Mouse (Mus musculus): ENCODE results near the gene Lrrc14b. TPM values are rescaled to one million over a fixed set of nuclear protein-coding genes. Genes with fewer than 3 reads are reported as not detected.

The Lrrc14b gene
- polyA plus RNA-seq, 1 experiment = 0.38 TPM

GRCm38 (mm10) chr13:74363176-74363858 is 488 bp downstream of the Lrrc14b start:
- Histone ChIP-seq H3K4me3 (ENCODE audit: low read depth, low read length) (no peak overlapping the region), H3K27ac (ENCODE audit: insufficient read depth, low read depth, low read length) (no peak overlapping the region), H3K4me1 (ENCODE audit: control insufficient read depth, insufficient read depth, insufficient read length, low read length) (peaks cover 5% of the 10 kb centered on the region; the same call in 1 of the 2 replicates), H3K36me3 (ENCODE audit: control insufficient read depth, insufficient read depth, low read length) (peaks cover 11% of the 10 kb centered on the region), H3K27me3 (ENCODE audit: control insufficient read depth, insufficient read depth, low read length) (no peaks in the 10 kb centered on the region)
- WGBS = 68% methylated on average over 13 of the region's 13 CpGs
- no peak for TF ChIP-seq CTCF (IDR thresholded peaks at IDR 0.05; ENCODE audit: extremely low read depth, insufficient read length, insufficient replicate concordance, low read depth, low read length)
- TF ChIP-seq POLR2A (IDR thresholded peaks at IDR 0.05; ENCODE audit: low read depth, low read length) = no peak

GRCm38 (mm10) chr13:74362218-74362617 is 1.6 kb downstream of the Lrrc14b start:
- Histone ChIP-seq H3K27me3 (ENCODE audit: control insufficient read depth, insufficient read depth, low read length) (no peaks in the 10 kb centered on the region), H3K4me3 (ENCODE audit: low read depth, low read length) (no peak overlapping the region), H3K4me1 (ENCODE audit: control insufficient read depth, insufficient read depth, insufficient read length, low read length) (peaks cover 5% of the 10 kb centered on the region; the same call in 1 of the 2 replicates), H3K36me3 (ENCODE audit: control insufficient read depth, insufficient read depth, low read length) (peaks cover 13% of the 10 kb centered on the region), H3K27ac (ENCODE audit: insufficient read depth, low read depth, low read length) (no peak overlapping the region)
- 57% methylated on average over 2 of the region's 2 CpGs for WGBS
- TF ChIP-seq CTCF (IDR thresholded peaks at IDR 0.05; ENCODE audit: extremely low read depth, insufficient read length, insufficient replicate concordance, low read depth, low read length) (no peak), POLR2A (IDR thresholded peaks at IDR 0.05; ENCODE audit: low read depth, low read length) (no peak)

GRCm38 (mm10) chr13:74356491-74356890 is 7.3 kb downstream of the Lrrc14b start:
- H3K27me3 ChIP-seq (ENCODE audit: control insufficient read depth, insufficient read depth, low read length) = no peaks in the 10 kb centered on the region

GRCm38 (mm10) chr13:74350435-74350906 is 13.3 kb downstream of the Lrrc14b start:
- WGBS = under 1% methylated on average over 15 of the region's 15 CpGs
- Histone ChIP-seq H3K27ac (ENCODE audit: insufficient read depth, low read depth, low read length) (peak overlapping the region; percentile 42; the same call in 1 of the 2 replicates), H3K4me3 (ENCODE audit: low read depth, low read length) (peak overlapping the region; percentile 89), H3K27me3 (ENCODE audit: control insufficient read depth, insufficient read depth, low read length) (no peaks in the 10 kb centered on the region), H3K4me1 (ENCODE audit: control insufficient read depth, insufficient read depth, insufficient read length, low read length) (no peaks in the 10 kb centered on the region), H3K36me3 (ENCODE audit: control insufficient read depth, insufficient read depth, low read length) (peaks cover 11% of the 10 kb centered on the region)
- no peak for TF ChIP-seq CTCF (IDR thresholded peaks at IDR 0.05; ENCODE audit: extremely low read depth, insufficient read length, insufficient replicate concordance, low read depth, low read length)

More at GRCm38 (mm10) chr13:74356491-74356890, 7.3 kb downstream of the Lrrc14b start:
- Histone ChIP-seq H3K4me1 (ENCODE audit: control insufficient read depth, insufficient read depth, insufficient read length, low read length) (no peaks in the 10 kb centered on the region), H3K4me3 (ENCODE audit: low read depth, low read length) (no peak overlapping the region), H3K36me3 (ENCODE audit: control insufficient read depth, insufficient read depth, low read length) (peaks cover 35% of the 10 kb centered on the region), H3K27ac (ENCODE audit: insufficient read depth, low read depth, low read length) (no peak overlapping the region)
- no peak for TF ChIP-seq POLR2A (IDR thresholded peaks at IDR 0.05; ENCODE audit: low read depth, low read length)
- TF ChIP-seq CTCF (IDR thresholded peaks at IDR 0.05; ENCODE audit: extremely low read depth, insufficient read length, insufficient replicate concordance, low read depth, low read length) = no peak
- WGBS = 97% methylated on average over 13 of the region's 13 CpGs

GRCm38 (mm10) chr13:74349566-74350434 is 14.0 kb downstream of the Lrrc14b start, which contains the start of the genes Sdha and Ccdc127:
Gene Sdha (minus strand): TSS chr13:74350280.
Gene Ccdc127 (plus strand): TSS chr13:74350309.
- H3K27ac ChIP-seq (ENCODE audit: insufficient read depth, low read depth, low read length) = peak within 1 kb of the TSS; percentile 96
- peak; percentile 84 for TF ChIP-seq POLR2A (IDR thresholded peaks at IDR 0.05; ENCODE audit: low read depth, low read length)
- no peak for TF ChIP-seq CTCF (IDR thresholded peaks at IDR 0.05; ENCODE audit: extremely low read depth, insufficient read length, insufficient replicate concordance, low read depth, low read length)
- H3K36me3 ChIP-seq (ENCODE audit: control insufficient read depth, insufficient read depth, low read length) = peaks cover 11% of the 10 kb centered on the region
- no peaks in the 10 kb centered on the region for H3K27me3 ChIP-seq (ENCODE audit: control insufficient read depth, insufficient read depth, low read length)
- H3K4me1 ChIP-seq (ENCODE audit: control insufficient read depth, insufficient read depth, insufficient read length, low read length) = no peaks in the 10 kb centered on the region
- peak within 1 kb of the TSS; percentile 89 for H3K4me3 ChIP-seq (ENCODE audit: low read depth, low read length)
- under 1% methylated on average over 57 of the region's 57 CpGs for WGBS

- Histone ChIP-seq H3K27ac (ENCODE audit: insufficient read depth, low read depth, low read length) (no peak overlapping the region), H3K4me3 (ENCODE audit: low read depth, low read length) (no peak overlapping the region), H3K27me3 (ENCODE audit: control insufficient read depth, insufficient read depth, low read length) (no peaks in the 10 kb centered on the region), H3K36me3 (ENCODE audit: control insufficient read depth, insufficient read depth, low read length) (peaks cover 53% of the 10 kb centered on the region), H3K4me1 (ENCODE audit: control insufficient read depth, insufficient read depth, insufficient read length, low read length) (no peaks in the 10 kb centered on the region)
- no peak for TF ChIP-seq CTCF (IDR thresholded peaks at IDR 0.05; ENCODE audit: extremely low read depth, insufficient read length, insufficient replicate concordance, low read depth, low read length)
- TF ChIP-seq POLR2A (IDR thresholded peaks at IDR 0.05; ENCODE audit: low read depth, low read length) = no peak
- WGBS = 36% methylated on average over 3 of the region's 3 CpGs
Observed at GRCm38 (mm10) chr13:74341036-74341435, 22.8 kb downstream of the Lrrc14b start.

- Histone ChIP-seq H3K27ac (ENCODE audit: insufficient read depth, low read depth, low read length) (no peak overlapping the region), H3K4me3 (ENCODE audit: low read depth, low read length) (no peak overlapping the region), H3K36me3 (ENCODE audit: control insufficient read depth, insufficient read depth, low read length) (peaks cover 65% of the 10 kb centered on the region), H3K4me1 (ENCODE audit: control insufficient read depth, insufficient read depth, insufficient read length, low read length) (no peaks in the 10 kb centered on the region; the same call in 1 of the 2 replicates), H3K27me3 (ENCODE audit: control insufficient read depth, insufficient read depth, low read length) (no peaks in the 10 kb centered on the region)
- TF ChIP-seq CTCF (IDR thresholded peaks at IDR 0.05; ENCODE audit: extremely low read depth, insufficient read length, insufficient replicate concordance, low read depth, low read length) (no peak), POLR2A (IDR thresholded peaks at IDR 0.05; ENCODE audit: low read depth, low read length) (no peak)
Observed at GRCm38 (mm10) chr13:74329321-74329720, 34.5 kb downstream of the Lrrc14b start.
